Mouse (Mus musculus) embryo, embryonic 11.5 days (tissue): Measurements from ENCODE around the gene Bcat2.

Experiments
- DNase-seq: peaks from one replicate; pipeline ENCODE4 v3.0.0-alpha.2; 2012; ENCODE audit warnings: low read depth, low spot score

Gene Bcat2

GRCm38 (mm10) chr7:45626571-45627076, 56.7 kb downstream of the Bcat2 start:
- DNase-seq = no peak

GRCm38 (mm10) chr7:45627261-45627660, 57.3 kb downstream of the Bcat2 start, which contains the start of gene Rasip1:
Rasip1 (plus strand) TSS chr7:45627488.
- DNase-seq = no peak

- DNase-seq = peak; percentile 84
Measured at GRCm38 (mm10) chr7:45628364-45629294, 58.7 kb downstream of the Bcat2 start.

- DNase-seq = no peak
Measured at GRCm38 (mm10) chr7:45630064-45630907, 60.3 kb downstream of the Bcat2 start.

- no peak for DNase-seq
Measured at GRCm38 (mm10) chr7:45632499-45632898, 62.5 kb downstream of the Bcat2 start.

- DNase-seq = no peak
Measured at GRCm38 (mm10) chr7:45634946-45635681, 65.2 kb downstream of the Bcat2 start.

GRCm38 (mm10) chr7:45635711-45636688, 66.0 kb downstream of the Bcat2 start:
- DNase-seq = no peak

GRCm38 (mm10) chr7:45637710-45638109, 67.8 kb downstream of the Bcat2 start:
- DNase-seq = no peak

- DNase-seq = peak; percentile 95
Measured at GRCm38 (mm10) chr7:45638623-45639401, 68.9 kb downstream of the Bcat2 start.
